Mouse (Mus musculus) regulatory T cell (primary cell): Measurements from ENCODE around the gene Wdr47.
"Not testable (repeated sequence)": the region's sequence is repeated elsewhere in the genome, so short reads cannot be mapped to it uniquely, and the experiment has no call there.

Experiments
- in situ Hi-C: fragments of 300-600 bp; cut with MboI, MseI; formaldehyde crosslinking; loops from one replicate; pipeline ENCODE4 v1.15.1; 2025; ENCODE audit warnings: high pct_unique_total_duplicates

Gene Wdr47

GRCm38 (mm10) chr3:108634761-108635160, 43.7 kb downstream of the Wdr47 start:
- in situ Hi-C loops = no loop called here

DNA sequence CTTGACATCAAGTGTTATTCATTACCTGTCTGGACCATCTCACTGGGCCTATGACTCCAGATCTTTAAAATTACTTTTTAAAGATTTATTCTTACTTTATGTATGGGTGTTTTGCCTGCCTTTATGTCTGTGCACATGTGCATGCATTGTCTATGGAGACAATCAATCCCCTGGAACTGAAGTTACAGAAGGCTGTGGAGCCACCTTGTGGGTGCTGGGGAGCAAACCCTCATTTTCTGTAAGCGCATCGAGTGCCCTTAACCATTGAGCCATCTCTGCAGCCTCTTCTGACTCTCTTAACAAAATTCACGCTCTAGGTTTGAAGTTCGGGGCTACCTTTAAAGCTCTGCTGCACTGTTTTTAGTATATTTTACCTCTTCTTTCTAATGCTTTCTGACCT, 48.3 kb downstream of the Wdr47 start:
- in situ Hi-C loops = no loop called here

- in situ Hi-C loops = no loop called here
Measured at GRCm38 (mm10) chr3:108640998-108641397, 49.9 kb downstream of the Wdr47 start.

DNA sequence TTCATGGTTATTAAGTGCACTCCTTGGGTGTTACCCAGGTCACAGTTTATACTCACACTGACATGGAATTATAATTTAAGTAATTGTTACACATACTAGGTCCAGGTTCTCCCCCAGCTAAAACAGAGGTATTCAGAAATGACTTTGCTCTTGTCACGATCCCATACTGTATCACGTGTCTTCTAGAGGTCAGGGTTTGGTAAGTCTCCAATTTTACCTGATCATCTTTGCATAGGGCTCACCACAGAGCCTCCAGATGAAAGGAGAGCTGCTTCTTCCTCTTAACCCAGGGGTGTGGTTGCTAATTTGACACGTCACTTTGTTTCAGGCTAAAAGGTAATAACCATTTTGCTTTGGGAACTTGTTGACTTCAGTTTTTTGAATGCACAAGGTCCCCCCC, 53.8 kb downstream of the Wdr47 start:
- in situ Hi-C loops = no loop called here

GRCm38 (mm10) chr3:108646036-108646435, 55.0 kb downstream of the Wdr47 start:
- in situ Hi-C loops = no loop called here

DNA sequence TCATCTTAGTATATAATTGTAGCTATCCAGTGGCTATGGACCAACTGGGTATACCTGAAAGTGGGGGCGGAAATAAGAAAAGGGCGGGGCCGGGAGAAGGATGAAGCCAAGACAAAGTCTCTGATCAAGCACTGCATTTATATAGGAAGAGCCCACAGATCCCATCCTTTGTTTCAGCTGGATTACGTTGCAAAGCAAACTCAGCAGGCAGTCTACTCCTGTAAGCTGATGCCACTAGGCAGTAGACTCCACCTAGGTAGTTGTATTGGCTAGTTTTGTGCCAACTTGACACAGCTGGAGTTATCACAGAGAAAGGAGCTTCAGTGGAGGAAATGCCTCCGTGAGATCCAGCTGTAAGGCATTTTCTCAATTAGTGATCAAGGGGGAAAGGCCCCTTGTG, 56.6 kb downstream of the Wdr47 start:
- in situ Hi-C loops = not testable (repeated sequence)

- in situ Hi-C loops = loop anchor here (10.0 kb wide), 1 partner anchor 252 kb away; no protein-coding TSS in a partner anchor
Measured at GRCm38 (mm10) chr3:108652866-108653642, 62.0 kb downstream of the Wdr47 start.

- in situ Hi-C loops = loop anchor here (10.0 kb wide), 1 partner anchor 251 kb away; no protein-coding TSS in a partner anchor
Measured at GRCm38 (mm10) chr3:108653710-108654379, 62.8 kb downstream of the Wdr47 start, which contains the start of gene Clcc1. TSS of gene Clcc1 (plus strand) at chr3:108653913.

DNA sequence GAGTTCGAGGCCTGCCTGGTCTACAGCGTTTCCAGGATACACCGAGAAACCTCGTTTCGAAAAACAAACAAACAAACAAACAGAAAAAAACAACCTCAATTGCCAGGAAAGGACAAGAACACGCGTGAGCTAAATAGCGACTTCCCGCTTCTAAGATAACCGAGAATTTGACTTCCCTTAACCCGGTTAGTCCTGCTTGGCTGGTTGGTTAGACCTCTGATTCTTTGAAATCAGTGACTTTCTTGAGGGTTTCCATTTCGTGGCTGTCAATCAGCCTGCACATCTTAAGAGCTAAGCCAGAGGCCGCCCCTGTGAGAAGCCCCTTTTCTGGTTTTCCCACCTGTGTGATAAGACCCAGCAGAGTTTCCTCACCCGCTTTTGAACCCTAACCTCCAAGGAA, 63.5 kb downstream of the Wdr47 start:
- in situ Hi-C loops = loop anchor here (10.0 kb wide), 1 partner anchor 250 kb away; no protein-coding TSS in a partner anchor

DNA sequence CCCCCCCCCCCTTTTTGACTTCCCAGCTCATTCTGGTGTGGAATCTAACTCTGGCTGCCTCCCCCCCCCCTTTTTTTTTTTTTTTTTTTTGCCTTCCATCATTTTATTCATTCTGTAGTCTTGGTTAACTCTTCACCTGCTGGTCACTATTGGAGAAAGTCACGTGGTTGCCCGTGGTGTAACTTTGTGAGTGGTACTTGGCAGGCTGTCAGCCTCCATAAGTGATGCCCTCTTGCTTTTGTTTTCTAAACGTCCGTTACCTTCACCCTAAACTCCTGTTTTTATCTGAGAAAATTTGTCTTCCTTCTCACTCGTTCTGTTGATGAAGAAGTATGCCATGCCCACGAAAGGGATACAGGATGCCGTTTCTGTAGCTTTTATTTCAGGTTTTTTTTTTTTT, 64.4 kb downstream of the Wdr47 start:
- in situ Hi-C loops = loop anchor here (10.0 kb wide), 1 partner anchor 249 kb away; no protein-coding TSS in a partner anchor

- in situ Hi-C loops = loop anchor here (10.0 kb wide), 1 partner anchor 246 kb away; no protein-coding TSS in a partner anchor
Measured at GRCm38 (mm10) chr3:108658612-108659011, 67.5 kb downstream of the Wdr47 start.

- in situ Hi-C loops = no loop called here
Measured at GRCm38 (mm10) chr3:108660941-108661340, 69.9 kb downstream of the Wdr47 start.

- in situ Hi-C loops = no loop called here
Measured at GRCm38 (mm10) chr3:108676616-108677015, 85.5 kb downstream of the Wdr47 start.

GRCm38 (mm10) chr3:108681004-108681403, 89.9 kb downstream of the Wdr47 start:
- in situ Hi-C loops = no loop called here

DNA sequence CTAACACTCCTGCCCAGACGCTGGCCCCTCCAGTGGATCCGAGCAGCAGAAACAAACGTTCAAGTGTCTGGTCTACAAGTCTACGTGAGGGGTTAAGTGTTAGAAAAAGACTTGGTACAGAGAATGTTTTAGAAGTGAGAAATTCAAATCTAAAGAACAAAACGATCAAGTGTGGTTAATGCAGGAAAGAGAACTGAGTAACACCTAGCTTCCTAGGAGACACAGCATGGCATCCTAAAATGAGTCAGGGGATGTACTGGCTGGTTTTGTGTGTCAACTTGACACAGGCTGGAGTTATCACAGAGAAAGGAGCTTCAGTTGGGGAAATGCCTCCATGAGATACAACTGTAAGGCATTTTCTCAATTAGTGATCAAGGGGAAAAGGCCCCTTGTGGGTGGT, 92.5 kb downstream of the Wdr47 start:
- in situ Hi-C loops = not testable (repeated sequence)

- in situ Hi-C loops = no loop called here
Measured at GRCm38 (mm10) chr3:108685701-108686100, 94.6 kb downstream of the Wdr47 start.

GRCm38 (mm10) chr3:108689015-108689441, 97.9 kb downstream of the Wdr47 start:
- in situ Hi-C loops = no loop called here

DNA sequence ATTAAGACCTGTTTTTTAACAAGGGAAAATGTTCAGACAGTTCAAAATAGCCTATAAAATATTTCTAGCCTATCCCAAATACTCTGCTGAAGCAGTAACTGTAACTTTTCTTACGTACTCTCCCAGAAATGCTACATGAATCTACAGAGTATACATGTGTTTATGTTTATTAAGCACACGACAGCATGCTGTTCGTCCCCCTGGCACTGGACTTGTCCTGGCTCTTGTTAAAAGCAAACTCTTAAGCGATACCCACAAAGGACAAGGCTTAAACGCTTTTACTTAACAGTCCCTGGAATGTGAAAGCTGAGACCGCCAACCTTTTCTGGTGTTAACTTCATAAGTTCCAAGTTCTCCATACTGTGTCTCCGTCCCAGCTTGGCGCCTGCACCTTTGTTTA, 98.4 kb downstream of the Wdr47 start:
- in situ Hi-C loops = no loop called here

- in situ Hi-C loops = no loop called here
Measured at GRCm38 (mm10) chr3:108689979-108690378, 98.9 kb downstream of the Wdr47 start.

GRCm38 (mm10) chr3:108694321-108694720, 103.2 kb downstream of the Wdr47 start:
- in situ Hi-C loops = no loop called here
